Mouse (Mus musculus): Measurements from ENCODE around the gene Lsg1.

Gene Lsg1

GRCm38 (mm10) chr16:30601946-30602345 is 14.6 kb upstream of the Lsg1 start:
- in situ Hi-C loops (cut with MboI; ENCODE audit: unreplicated experiment in 2 of 2), result loop anchor here in 1 of 2 experiments (5.0 kb wide), 1 partner anchor 45 kb away; no protein-coding TSS in a partner anchor

- in situ Hi-C loops (cut with MboI; ENCODE audit: unreplicated experiment in 2 of 2), result loop anchor here in 1 of 2 experiments (5.0 kb wide), 1 partner anchor 46 kb away; no protein-coding TSS in a partner anchor
These were observed 13.8 kb upstream of the Lsg1 start for GRCm38 (mm10) chr16:30601046-30601832.

- in situ Hi-C loops (cut with MboI; ENCODE audit: unreplicated experiment in 2 of 2), result loop anchor here in 1 of 2 experiments (5.0 kb wide), 1 partner anchor 47 kb away; no protein-coding TSS in a partner anchor
These were observed 13.1 kb upstream of the Lsg1 start for GRCm38 (mm10) chr16:30600431-30601045.

DNA sequence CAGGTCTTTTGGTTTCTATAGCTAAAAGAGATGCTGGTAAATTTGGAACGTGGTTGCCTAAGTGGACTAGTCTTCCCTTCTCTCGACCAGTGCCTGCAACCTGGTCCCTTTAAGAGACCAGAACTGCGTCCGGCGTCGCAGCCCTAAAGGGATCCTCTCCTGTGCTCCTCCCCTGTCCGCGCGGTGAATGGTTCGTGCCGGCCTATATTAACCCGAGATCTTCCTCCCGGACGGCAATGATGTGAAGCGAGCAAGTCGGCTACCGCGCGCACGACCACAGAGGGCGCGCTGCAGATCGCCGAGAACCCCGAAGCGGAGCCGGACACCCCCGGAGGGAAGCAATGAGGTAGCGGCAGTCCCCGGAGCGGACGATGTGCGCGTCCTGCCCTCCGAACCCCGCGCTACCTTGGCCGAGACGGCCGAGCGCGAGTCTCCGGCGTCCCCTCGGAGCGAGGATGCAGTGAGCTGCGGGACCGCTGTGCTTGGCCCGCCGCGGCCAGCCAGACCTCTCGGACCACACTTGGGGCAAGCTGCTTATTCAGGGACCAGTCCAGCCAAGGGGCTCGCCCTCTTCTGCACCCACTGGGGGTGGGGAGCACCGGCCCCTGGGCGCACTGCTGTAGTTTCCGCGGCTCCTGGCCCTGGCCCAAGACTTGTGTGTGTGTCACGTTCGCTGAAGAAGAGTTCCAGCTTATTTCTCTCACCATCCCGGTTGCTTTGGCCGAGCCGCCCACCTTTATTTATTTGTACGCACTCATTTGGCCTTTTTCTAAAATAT is 12.3 kb upstream of the Lsg1 start, which contains the start of gene Fam43a:
Gene Fam43a, plus strand, starts transcription at position 233 of the 778 bp plus-strand sequence.
- in situ Hi-C loops (cut with MboI; ENCODE audit: unreplicated experiment in 2 of 2), result loop anchor here (5.0 to 10.0 kb wide), 7 partner anchors 48 to 755 kb away; no protein-coding TSS in a partner anchor

- in situ Hi-C loops (cut with MboI; ENCODE audit: unreplicated experiment in 2 of 2), result loop anchor here (5.0 to 10.0 kb wide), 6 partner anchors 140 to 758 kb away; no protein-coding TSS in a partner anchor
These were observed 9.7 kb upstream of the Lsg1 start for GRCm38 (mm10) chr16:30596959-30597681.

DNA sequence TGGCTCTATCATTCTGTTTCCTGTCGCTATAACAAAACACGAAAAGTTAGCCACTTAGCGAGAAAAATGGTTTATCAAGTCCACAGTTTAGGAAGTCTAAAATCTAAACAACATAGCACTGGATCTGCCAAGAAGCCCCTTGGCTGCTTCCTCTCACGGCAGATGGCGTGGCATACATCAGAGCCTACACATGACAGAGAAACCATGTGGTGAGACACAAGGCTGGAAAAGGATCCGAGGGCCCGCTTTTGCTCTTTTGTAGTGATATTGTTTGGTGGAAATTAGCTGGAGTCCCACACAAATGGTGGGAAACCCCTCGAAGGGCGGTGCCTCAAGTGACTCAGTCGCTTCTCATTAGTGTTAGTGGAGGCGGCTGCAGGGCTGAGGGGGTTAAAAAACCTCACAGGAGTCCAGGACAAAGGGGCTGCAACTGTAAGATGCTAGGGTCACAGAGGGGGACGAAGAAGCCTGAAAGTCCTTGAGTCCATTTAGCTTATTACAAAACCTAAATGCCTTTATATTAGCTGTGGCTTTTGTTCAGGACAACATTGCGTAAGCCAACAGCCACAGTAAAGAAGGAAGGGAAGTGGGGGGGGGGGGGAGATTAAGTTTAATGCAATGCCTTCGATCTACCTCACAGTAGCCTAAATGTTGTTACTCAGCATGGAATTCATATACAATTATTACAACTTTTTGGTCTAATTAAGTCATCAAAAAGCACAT is 8.6 kb upstream of the Lsg1 start:
- in situ Hi-C loops (cut with MboI; ENCODE audit: unreplicated experiment in 2 of 2), result loop anchor here (5.0 to 10.0 kb wide), 6 partner anchors 141 to 759 kb away; no protein-coding TSS in a partner anchor

- in situ Hi-C loops (cut with MboI; ENCODE audit: unreplicated experiment in 2 of 2), result loop anchor here (5.0 to 10.0 kb wide), 6 partner anchors 142 to 759 kb away; no protein-coding TSS in a partner anchor
These were observed 8.0 kb upstream of the Lsg1 start for GRCm38 (mm10) chr16:30595356-30595755.

DNA sequence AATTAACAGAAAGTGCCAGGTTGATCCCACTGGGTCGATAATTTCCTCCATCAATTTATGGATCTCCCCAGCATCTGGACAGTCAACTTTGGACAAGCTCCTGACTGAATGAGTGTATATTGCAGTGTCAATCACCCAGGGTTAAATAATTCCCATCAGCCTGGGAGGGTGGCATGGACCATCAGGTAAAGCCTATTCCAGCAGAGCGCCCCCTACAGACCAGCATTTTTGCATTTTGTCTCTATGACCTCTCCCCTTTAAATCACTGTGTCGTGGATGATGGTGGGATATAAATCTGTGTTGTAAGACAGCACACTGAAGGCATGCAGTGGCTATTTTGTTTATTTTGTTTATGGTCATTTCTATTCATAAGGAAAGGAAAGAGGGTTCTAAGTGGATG is 4.6 kb upstream of the Lsg1 start:
- in situ Hi-C loops (cut with MboI; ENCODE audit: unreplicated experiment in 2 of 2), result loop anchor here in 1 of 2 experiments (5.0 to 10.0 kb wide), 3 partner anchors 283 to 763 kb away; no protein-coding TSS in a partner anchor

GRCm38 (mm10) chr16:30590264-30591209 is 3.1 kb upstream of the Lsg1 start:
- in situ Hi-C loops (cut with MboI; ENCODE audit: unreplicated experiment in 2 of 2), result loop anchor here in 1 of 2 experiments (5.0 to 10.0 kb wide), 3 partner anchors 284 to 764 kb away; no protein-coding TSS in a partner anchor

DNA sequence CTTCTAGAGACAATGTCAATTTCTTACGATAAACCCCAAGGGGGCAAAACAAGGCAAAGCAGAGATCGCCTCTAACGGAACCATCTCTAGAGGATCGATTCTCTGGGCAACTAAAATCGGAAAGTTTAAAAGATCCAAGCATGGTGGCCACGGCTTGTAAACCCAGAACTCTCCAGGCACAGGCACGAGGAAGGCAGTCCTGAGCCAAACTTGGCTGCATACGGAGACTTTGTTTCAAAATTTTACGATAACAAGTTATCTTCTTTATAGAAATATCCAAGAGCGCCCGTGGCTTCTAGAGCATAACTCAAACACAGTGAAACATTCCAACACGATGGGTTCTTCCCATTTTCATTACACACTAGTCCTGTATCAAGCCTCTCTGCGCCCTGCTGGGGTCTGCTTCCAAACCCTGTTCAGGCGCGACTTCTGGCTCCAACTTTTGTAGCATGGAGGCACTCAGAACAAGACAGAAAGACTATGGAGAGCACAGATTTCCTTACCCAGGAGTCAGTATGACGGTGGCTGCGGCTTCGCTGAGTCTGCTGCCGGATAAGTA is 378 bp downstream of the Lsg1 start:
- in situ Hi-C loops (cut with MboI; ENCODE audit: unreplicated experiment in 2 of 2), result no loop called here

- in situ Hi-C loops (cut with MboI; ENCODE audit: unreplicated experiment in 2 of 2), result no loop called here
These were observed 6.6 kb downstream of the Lsg1 start for GRCm38 (mm10) chr16:30580765-30581164.

- in situ Hi-C loops (cut with MboI; ENCODE audit: unreplicated experiment in 2 of 2), result no loop called here
These were observed 11.0 kb downstream of the Lsg1 start for GRCm38 (mm10) chr16:30576392-30576791.

DNA sequence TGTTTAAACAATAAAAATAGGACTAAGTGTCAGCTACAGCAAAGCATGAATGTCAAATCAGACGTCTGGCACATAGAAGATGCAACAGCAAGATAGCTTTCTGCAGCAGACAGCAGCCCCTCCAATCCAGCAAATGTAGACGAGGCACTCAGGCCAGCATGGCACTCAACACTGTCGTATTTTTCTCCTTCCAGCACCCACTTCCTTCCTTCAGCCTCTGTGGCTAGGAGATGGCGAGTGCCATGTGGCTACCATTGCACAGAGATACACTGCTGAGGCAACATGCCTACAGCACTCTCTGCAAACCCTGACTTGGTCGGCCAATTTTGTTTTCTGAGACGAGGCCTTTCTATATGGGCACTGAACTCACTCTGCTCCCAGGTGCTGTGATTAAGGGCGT is 11.6 kb downstream of the Lsg1 start:
- in situ Hi-C loops (cut with MboI; ENCODE audit: unreplicated experiment in 2 of 2), result no loop called here

DNA sequence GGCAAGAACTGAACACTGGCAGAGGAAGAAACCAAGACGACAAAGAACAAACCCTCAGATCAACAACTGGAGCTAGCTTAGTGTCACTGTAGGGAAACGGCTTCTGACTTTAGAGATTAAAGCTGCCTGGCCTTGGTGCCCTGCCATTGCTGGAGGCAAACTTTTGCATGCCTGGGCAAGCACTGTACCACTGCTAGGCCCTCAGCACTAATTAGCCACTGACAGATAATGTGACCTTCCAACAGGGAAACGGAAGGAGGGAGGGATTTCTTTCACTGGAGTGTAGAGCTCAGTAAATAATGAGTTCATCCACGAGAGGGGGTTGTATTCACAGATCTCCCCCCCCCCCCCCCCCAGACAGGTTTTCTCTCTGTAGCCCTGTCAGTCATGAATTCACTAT is 15.2 kb downstream of the Lsg1 start:
- in situ Hi-C loops (cut with MboI; ENCODE audit: unreplicated experiment in 2 of 2), result no loop called here

DNA sequence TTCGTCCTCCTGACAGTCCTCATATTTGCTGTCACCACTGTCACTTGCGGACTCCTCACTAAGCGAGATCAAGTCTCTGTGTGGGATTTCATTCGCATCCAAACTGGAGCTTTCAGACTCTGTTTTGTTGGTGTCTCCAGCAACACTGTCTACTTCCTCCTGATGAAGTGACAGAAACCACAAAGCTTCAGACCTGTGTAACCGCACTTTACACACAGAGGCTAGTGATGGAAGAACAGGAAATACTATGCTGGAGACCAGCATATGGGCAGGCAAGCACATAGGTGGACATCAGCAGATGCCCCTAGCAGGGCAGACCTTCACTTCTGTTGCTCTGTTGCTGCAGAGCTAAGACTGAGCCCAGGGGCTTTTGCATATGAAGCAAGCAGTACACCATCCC is 16.0 kb downstream of the Lsg1 start:
- in situ Hi-C loops (cut with MboI; ENCODE audit: unreplicated experiment in 2 of 2), result no loop called here

DNA sequence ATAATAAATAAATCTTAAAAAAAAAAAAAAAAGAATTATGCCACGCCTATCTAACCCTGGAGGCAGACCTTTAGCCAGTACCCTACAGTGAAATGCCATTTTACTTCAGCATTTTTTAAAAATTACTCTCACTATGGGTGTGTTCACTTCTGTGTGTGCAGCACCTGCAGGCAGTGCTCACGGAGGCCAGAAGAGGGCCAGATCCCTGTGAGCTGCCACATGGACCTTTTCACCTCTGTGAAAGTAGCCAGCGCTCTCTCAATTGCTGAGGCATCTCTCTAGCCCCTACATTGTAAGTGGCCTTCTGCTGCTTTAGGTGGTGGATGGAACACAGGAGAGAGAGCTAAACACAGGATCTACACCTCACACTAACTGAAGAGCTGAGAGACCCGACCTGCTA is 17.2 kb downstream of the Lsg1 start:
- in situ Hi-C loops (cut with MboI; ENCODE audit: unreplicated experiment in 2 of 2), result no loop called here

- in situ Hi-C loops (cut with MboI; ENCODE audit: unreplicated experiment in 2 of 2), result no loop called here
These were observed 21.8 kb downstream of the Lsg1 start for GRCm38 (mm10) chr16:30565631-30566030.

DNA sequence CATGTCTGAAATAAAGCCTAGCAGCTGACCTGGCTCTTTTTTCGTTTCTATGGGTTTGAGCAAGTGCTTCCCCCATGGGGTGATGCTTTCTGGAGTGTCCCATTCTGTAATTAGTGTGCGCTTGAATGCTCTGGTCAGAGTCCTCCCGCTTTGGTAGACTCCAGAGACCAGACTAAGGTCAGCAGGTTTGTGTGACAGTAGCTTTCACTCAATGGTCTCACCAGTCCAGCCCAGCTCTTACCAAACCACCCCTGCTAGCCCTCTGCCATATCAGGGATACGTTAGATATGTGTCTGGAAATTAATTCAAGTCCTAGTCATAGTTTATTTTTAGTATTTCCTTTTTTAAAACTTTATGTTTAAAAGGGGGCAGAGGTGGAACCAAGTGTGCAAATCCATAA is 26.8 kb downstream of the Lsg1 start:
- in situ Hi-C loops (cut with MboI; ENCODE audit: unreplicated experiment in 2 of 2), result no loop called here

Measured in v-Abl transformed pro-B cells (cell line).